Mouse (Mus musculus) ovary, adult 2 months (tissue): Measurements from ENCODE around the gene Ccdc110. TPM values are rescaled to one million over a fixed set of nuclear protein-coding genes. Genes with fewer than 3 reads are reported as not detected.

ENCODE experiments used
- polyA plus RNA-seq: library from polyadenylated mRNA; depleted of rRNA; stranded (reverse); fragments of >200 nt; gene quantifications from 2 replicates; pipeline ENCODE4 v1.2.3, GENCODE M21; 2012; rRNA removed

The Ccdc110 gene
- polyA plus RNA-seq, result not detected in 2 replicates

DNA sequence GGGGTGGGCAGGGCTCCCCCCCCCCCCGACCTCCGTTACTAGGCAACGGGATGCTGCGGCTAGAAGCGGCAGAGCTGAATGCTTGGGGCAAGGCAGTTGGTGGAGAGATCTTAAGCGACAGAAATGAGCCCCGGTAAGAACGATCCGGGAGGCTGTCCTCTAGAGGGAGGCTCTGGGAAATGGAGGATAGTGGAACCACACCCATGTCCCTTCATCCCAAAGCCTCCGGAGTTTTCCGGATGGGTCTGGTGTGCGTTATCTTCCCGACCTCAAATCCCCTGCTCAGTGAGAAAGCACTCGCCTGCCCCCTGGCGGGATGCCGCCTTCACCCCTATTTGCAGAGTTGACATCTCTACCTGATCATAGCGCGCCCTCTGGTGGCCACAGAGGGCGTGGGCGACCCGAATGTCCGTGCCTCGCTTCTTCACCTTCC, at the start of gene Ccdc110:
Ccdc110 (plus strand) TSS at position 38 of the 433 bp plus-strand sequence.

DNA sequence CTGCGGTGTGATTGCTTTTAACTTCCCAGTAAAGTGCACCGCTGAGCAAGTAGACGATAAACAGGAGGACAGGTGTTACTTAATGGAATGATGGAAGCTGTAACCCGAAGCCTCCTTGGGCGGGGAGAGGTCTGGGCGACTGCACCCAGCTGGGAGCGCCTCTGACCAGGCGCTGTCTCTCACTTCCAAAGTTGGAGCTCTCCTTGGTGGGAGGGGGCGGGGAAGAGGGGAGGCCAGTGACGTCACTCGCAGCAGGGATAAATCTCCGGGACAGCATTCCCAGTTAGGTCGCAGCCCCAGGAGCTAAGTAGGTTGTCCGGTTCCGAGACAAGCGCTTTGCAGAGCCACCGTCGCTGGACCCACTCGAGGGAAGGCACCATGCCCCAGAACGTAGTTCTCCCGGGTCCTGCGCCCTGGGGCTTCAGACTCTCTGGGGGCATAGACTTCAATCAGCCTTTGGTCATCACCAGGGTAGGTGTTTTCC, 49.2 kb upstream of the Ccdc110 start, which contains the start of gene Pdlim3:
Pdlim3 (plus strand) TSS at position 260 of the 484 bp plus-strand sequence.

DNA sequence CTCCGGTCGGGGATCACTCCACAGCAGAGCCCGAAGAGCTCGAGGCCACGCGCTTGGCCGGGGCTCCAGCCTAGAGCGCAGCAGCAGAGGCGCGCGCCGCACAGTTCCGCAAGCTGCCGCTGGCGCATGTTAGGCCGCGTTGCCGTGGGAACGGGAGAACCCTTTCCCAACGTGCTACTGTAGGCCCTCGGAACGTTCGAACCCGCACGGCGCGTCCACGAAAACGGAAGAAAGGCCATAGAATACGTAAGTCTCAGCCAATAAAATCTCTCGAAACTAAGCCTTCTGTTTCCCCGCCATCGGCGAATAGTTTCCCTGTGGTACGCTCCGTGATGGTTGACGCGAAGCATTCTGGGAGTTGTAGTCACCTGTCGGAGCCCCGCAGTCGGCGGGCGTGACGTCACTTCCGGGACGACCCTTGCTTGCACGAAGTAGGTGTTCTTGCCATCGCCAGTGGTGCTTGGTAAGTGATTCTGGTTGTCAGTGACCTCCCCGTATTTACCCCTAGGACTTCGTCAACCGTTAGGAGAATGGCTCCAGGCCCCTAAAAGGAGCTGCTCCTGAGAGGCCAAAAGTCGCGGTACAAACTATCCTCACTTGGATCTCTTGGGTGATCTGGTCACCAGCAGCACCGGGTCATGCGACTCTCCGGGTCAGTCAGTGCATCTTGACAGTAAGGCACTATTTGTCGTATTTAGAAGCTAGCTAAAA, 40.9 kb downstream of the Ccdc110 start, which contains the start of the genes 1700029J07Rik and Ufsp2:
1700029J07Rik (minus strand) TSS at position 127 of the 711 bp plus-strand sequence.
Ufsp2 (plus strand) TSS at position 403 of the 711 bp plus-strand sequence.

Other genes starting within 250 kb of the Ccdc110 start
- 103 and 150 TPM in 2 replicates for gene Pdlim3, start 49.2 kb upstream of the Ccdc110 start, polyA plus RNA-seq
- 0.56 and 0.83 TPM in 2 replicates for gene 1700029J07Rik, start 40.6 kb downstream of the Ccdc110 start, polyA plus RNA-seq
- 6.5 and 10.1 TPM in 2 replicates for gene Ufsp2, start 40.9 kb downstream of the Ccdc110 start, polyA plus RNA-seq
- 0.12 TPM in 1 of 2 replicates, not detected in the other for gene Lrp2bp, start 64.7 kb downstream of the Ccdc110 start, polyA plus RNA-seq
- gene Ankrd37, start 71.1 kb downstream of the Ccdc110 start, polyA plus RNA-seq, result 2.2 and 2.8 TPM in 2 replicates
- 3.2 and 4.7 TPM in 2 replicates for gene Cfap97, start 217.2 kb downstream of the Ccdc110 start, polyA plus RNA-seq
- gene Snx25, start 217.5 kb downstream of the Ccdc110 start, polyA plus RNA-seq, result 2.9 and 3.7 TPM in 2 replicates